Mouse (Mus musculus) cerebellum, adult 9-10 months (tissue): ENCODE data around the gene Ly6g6c.

Experiments
- DNase-seq: peaks from one replicate; pipeline ENCODE4 v3.0.0; 2022

The Ly6g6c gene

DNA sequence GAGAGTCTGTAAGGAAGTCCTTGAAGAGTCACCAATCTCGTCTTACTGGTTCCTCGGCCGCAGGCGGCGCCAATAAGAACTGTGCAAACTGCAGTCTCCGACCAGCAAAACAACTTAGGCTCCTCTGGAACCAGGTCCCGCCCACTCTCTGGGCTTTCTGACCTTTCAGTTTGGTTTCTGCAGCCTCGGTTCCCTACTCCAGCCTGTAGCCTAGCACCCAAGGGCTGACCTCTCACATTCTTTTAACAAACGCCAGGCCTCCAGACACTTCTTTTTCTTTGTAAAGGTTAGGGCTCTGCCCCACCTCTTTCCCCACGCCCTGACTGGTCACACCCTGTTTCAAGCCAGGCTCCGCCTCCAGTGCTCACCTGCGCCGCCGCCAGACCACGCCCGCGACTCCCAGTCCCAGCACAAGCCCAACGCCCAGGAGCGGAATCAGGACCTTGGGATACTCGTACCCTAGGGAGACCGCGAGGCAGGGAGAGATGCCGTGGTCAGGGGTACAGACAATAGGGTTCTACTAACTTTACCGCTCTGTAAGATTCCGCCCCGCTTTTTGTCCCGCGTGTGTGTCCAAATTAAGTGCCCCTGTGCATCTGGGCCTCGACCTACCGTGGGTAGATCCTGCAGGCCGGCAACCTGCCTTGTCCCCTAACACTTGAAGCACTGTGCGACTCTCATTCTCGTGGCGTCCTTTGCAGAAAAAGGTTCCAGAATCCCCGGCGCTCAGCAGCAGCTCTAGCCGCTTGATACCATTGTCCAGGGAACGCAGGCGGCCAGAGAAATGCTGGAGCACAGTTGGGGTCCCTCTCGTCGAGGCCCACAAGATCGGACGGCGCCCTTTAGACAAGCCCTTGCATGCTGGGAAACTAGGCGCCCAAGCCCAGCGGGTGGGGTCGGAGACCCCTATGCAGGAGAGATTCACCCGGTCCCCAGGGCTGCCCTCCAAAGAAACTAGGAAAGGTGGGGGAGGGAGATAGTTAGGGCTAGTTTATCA is at the start of gene Ly6g6c:
Gene Ly6g6c (plus strand): TSS at position 438 of the 997 bp plus-strand sequence.
- DNase-seq: peak; percentile 71

DNA sequence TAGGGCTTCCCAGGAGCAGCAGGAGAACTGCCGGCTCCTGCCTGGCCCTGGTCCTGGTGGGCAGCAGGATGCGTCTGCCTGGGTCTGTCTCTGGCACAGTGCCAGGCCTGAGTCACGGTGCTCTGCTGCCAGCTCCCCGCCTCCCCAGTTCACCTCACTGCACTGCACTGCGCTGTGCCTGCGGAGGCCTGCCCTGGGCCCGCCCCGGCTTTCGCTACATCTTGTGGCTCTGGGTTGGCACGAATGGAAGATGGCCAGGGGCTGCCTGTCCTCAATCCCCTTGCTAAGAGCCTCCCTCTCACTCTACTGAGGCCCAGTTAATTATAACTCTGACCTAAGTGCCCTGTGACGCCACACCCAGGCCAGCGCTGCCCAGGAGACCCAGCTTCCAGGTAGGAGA is 48.8 kb upstream of the Ly6g6c start, which contains the start of gene Vwa7:
Gene Vwa7 (plus strand): TSS at position 204 of the 400 bp plus-strand sequence.
- peak; percentile 82 for DNase-seq

GRCm38 (mm10) chr17:35016791-35017705 is 48.1 kb upstream of the Ly6g6c start:
- peak; percentile 51 for DNase-seq

GRCm38 (mm10) chr17:35017706-35018030 is 47.5 kb upstream of the Ly6g6c start:
- peak; percentile 45 for DNase-seq

GRCm38 (mm10) chr17:35018171-35018570 is 47.0 kb upstream of the Ly6g6c start:
- no peak for DNase-seq

DNA sequence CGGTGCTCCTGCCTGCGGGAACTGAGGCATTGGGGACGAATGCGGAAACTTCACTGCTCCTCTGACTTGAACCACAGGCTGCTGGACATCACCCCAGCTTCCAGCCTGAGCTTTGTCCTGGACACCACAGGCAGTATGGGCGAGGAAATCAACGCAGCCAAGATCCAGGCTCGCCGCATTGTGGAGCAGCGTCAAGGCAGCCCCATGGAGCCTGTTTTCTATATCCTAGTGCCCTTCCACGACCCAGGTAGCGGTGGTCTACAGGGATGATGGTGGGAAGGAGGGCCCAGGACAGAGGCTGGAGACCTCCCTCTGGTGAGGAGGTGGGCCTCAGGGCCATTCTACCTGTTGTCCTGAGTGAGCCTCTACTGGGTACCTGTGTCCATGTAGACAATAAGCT is 45.3 kb upstream of the Ly6g6c start:
- DNase-seq: no peak

- DNase-seq: peak; percentile 43
Observed at GRCm38 (mm10) chr17:35020551-35020950, 44.6 kb upstream of the Ly6g6c start.

- DNase-seq: peak; percentile 92
Observed at GRCm38 (mm10) chr17:35021163-35021808, 43.9 kb upstream of the Ly6g6c start.

GRCm38 (mm10) chr17:35021842-35022477 is 43.2 kb upstream of the Ly6g6c start:
- no peak for DNase-seq

DNA sequence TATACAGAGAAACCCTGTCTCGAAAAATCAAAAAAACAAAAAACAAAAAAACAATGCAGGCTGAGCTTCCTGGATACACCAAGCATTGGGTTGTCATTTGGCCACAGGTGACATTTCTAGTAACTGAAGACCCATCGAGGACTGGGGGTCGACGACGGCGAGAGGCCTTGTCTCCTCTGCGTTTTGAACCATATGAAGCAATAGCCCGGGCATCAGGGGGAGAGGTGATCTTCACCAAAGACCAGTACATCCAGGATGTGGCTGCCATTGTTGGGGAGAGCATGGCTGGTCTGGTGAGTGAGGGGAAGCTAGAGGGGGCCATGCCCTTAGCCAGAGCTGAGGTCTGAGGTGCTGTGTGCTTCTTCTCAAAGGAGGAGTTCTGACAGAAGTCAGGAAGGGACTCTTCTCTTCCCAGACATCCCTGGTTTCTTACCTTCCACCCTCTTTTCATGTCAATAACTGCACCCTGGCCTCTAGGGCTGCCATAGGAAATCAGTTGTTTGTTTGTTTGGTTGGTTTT is 42.6 kb upstream of the Ly6g6c start:
- DNase-seq: no peak

GRCm38 (mm10) chr17:35023221-35023620 is 42.0 kb upstream of the Ly6g6c start:
- DNase-seq: no peak

DNA sequence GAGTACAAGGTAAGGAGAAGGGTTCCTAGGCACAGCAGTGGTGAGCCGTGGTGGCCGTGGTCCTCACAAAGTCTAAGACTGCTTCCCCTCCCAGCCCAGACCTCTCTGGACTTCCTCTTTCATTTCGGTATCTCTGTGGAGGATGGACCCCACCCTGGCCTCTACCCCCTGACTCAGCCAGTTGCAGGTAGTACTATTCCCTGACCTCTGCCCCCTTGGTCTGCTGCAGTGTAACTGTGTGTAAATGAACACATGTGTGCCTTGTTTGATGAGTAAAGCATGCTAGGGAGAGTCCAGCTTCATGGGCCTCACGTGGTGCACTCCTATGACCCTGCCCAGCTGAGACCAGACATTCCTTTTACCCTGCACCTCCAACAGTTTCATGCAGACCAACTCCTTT is 41.4 kb upstream of the Ly6g6c start:
- DNase-seq: no peak

GRCm38 (mm10) chr17:35024261-35024660 is 40.9 kb upstream of the Ly6g6c start:
- DNase-seq: no peak

GRCm38 (mm10) chr17:35024691-35025488 is 40.3 kb upstream of the Ly6g6c start:
- no peak for DNase-seq

DNA sequence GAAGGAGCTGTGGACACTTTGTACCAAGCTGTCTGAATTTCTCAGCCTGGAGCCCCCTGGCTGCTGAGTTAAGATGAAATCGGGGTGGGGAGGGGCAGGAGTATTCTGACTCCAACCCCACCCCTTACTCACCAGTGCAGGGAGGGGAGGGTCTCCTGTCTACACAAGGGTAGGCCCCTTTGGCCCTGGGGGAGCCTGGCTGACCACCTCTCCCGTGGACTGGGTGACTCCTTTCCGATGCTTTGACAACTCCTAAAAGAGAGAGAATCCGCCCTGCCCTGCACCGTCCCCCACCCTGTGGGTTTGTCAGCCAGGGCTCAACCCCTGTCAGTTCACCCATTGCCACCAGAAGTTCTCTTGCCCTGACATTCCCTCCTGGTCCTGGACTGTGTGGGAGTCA is 39.0 kb upstream of the Ly6g6c start:
- no peak for DNase-seq

GRCm38 (mm10) chr17:35027277-35028068 is 37.7 kb upstream of the Ly6g6c start, which contains the start of gene Sapcd1:
Gene Sapcd1, minus strand, starts transcription at chr17:35028016.
- DNase-seq: no peak

- DNase-seq: no peak
Observed at GRCm38 (mm10) chr17:35028315-35028714, 36.9 kb upstream of the Ly6g6c start.

DNA sequence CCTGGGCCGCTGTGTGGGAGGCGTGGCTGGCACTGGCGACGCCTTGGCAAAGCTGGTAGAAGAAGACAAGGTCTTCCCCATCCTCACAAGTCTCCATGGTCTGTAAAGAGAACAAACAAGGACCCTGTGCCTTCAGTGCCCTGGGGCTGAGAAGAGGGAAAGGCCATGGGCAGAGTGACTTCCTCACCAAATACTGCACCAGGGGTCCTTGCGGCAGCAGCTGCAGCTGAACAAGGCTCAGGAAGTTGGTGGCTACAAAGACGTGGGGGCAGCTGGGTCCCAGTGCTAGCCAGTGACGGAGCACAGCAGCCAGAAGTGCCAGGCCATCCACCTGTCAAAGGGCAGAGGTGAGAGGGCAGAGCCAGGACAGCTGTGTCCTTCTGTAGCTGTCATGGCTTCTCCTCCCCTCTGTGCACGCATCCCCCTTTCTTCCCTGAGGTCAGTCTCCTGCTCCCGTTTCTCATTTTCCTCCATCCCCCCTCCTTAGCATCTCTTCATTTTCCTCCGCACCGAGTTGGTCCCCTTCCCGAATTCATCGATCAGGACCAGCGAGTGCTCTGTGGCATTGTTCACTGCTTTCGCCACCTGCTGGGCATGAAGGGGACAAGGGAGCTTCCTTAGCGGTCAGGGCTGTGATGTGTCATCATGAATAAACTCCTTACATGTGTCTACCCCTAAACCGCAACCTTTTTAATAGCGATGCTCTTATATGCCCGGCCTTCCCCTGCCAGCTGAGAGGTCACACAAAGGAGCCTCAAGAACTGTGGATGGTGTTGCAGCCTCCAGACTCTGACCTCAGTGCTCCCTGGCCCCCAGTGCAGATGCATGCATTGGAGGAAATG is 35.3 kb upstream of the Ly6g6c start:
- no peak for DNase-seq

DNA sequence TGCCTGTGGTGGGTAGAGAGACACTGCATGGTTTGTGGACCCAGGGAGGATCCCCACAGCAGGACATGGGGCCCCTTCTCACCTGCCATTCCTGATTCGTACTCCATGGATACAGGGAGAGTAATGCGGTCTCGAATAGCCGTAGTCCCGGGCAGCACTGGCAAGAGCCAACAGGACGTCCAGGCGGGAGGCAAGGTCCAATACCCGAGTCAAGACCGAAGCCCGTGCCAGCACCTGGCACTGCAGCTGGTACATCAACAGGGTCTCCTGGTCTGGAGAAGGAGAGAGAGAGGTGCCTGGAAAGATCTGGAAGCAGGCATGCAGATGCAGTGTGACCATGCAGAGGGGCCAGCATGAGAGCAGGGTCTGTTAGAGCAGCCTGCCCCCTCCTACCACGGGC is 33.9 kb upstream of the Ly6g6c start:
- no peak for DNase-seq
